Mouse (Mus musculus) ovary, postnatal 14 days (tissue): ENCODE measurements around the gene Kcnmb3.
"Not testable (repeated sequence)": the region's sequence is repeated elsewhere in the genome, so short reads cannot be mapped to it uniquely, and the experiment has no call there.

Experiments
- DNase-seq: peaks from one replicate; pipeline ENCODE4 v3.0.0; 2022; ENCODE audit warnings: low spot score

Gene Kcnmb3

GRCm38 (mm10) chr3:32430394-32430793 is 61.6 kb downstream of the Kcnmb3 start:
- DNase-seq: no peak

DNA sequence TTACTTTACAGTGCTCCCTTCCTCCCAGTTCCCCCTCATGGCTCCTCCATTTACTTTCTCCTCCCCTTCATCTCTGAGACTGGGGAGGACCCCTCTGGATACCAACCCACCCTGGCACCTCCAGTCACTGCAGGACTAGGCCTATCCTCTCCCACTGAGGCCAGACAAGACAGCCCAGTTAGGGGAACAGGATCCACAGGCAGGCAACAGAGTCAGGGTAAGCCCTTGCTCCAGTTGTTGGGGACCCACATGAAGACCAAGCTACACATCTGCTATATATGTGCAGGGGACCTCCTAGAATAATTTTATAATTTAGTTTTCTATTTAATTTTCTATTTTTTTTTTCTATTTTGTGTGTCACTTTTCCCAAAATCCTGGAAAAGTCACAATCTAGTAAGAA is 62.7 kb downstream of the Kcnmb3 start:
- not testable (repeated sequence) for DNase-seq

DNA sequence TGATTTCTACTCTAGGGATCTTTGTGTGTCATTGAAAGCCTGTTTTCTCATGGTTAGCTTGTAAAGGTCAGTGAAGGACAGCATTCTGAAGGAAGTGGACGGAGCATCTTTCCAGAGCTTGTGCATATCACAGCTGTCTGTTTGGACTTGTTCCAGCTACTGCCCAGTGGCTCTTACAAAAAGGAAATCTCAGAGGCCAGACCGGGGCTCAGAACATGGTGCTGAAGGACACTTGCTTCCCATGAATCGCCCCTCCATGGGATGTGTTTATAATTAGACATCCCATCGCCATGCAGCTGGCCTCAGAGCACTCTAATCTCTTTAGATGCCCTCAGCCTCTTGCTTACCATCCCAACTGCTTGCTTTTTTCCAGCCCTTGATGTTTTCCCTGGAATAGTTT is 63.1 kb downstream of the Kcnmb3 start:
- DNase-seq: no peak

DNA sequence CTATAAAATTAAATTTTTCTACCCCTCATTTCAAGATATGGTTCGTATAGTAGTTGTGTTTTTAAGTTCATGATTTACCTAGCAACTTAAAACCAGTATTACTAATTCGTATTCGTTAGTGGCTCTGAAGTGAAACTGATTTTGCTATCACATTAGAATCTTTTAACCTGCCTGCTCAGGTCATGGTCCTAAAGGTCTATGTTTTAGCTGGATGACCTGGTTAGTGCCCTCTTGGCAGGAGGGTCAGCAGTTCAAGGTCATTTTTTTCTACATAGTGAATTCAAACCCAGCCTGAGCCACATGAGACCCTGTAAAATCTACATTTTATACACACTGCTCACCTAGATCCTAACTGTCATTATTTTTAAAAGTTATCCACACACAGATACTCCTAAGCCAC is 63.7 kb downstream of the Kcnmb3 start:
- DNase-seq: no peak

- no peak for DNase-seq
These were observed 64.3 kb downstream of the Kcnmb3 start for GRCm38 (mm10) chr3:32427695-32428094.
